Mouse (Mus musculus): ENCODE results near the gene Trim33. TPM values are rescaled to one million over a fixed set of nuclear protein-coding genes. Genes with fewer than 3 reads are reported as not detected.

Trim33 gene
- polyA plus RNA-seq, 1 experiment from 2014 or later = 3.4 TPM

DNA sequence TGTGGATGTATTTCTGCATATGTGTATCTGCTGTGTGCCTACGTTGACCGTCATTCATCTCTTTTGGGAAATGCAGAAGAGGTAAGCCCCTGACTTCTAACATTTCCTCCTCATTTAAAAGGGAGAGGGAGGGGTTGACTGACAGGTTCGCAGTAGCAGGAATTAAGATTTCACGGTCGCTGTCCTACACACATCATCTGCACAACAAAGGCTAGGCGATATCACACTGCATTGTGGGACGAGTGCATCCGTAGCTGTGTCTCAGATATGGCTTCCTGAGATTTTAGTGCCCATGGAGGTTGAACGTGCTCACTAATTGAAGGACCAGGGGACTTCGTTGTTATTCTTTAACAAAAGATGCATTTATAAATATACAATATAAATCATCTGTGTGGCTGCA, 123.1 kb downstream of the Trim33 start:
- no peak overlapping the region for H3K27ac ChIP-seq (ENCODE audit: low read depth)
- H3K36me3 ChIP-seq (replicated peaks; ENCODE audit: insufficient read depth, low read length) = no peaks in the 10 kb centered on the region
- H3K9me3 ChIP-seq (ENCODE audit: low read length) = no peaks in the 10 kb centered on the region
- H3K4me2 ChIP-seq (ENCODE audit: low read depth, low read length) = no peak overlapping the region
- no peaks in the 10 kb centered on the region for H3K27me3 ChIP-seq (ENCODE audit: insufficient read depth, low read length)
- ATAC-seq = no peak
- WGBS (ENCODE audit: insufficient replicate concordance) = 66% methylated on average over 10 of the region's 10 CpGs
- H3K4me1 ChIP-seq (ENCODE audit: insufficient read depth) = no peaks in the 10 kb centered on the region
- no peak overlapping the region for H3K9ac ChIP-seq (replicated peaks)
- H3K4me3 ChIP-seq (ENCODE audit: low read depth, low read length) = no peak overlapping the region
- TF ChIP-seq CTCF (IDR thresholded peaks at IDR 0.05; ENCODE audit: low read depth) = no peak
- TF ChIP-seq EP300 (IDR thresholded peaks at IDR 0.05; ENCODE audit: low read depth) = no peak
- DNase-seq = no peak

DNA sequence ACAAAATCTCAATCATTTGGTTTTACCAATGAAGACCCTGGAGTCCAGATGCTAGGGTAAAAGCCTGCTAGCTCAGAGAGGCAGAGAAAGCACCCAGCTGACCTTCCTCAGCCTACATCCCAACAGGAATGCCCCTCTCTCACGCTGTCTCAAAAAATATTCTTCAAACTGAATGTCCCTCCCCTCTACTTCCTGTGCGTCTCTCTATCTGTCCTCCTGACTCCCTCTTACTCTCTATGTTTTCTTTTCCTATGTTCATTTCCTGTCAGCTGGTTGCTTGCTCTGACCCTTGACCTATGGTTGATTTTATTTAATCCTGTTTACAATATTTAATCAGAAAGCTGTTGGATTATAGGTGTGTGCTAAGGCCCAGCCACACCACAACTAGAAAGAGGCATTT, 126.0 kb downstream of the Trim33 start:
- Histone ChIP-seq H3K4me1 (ENCODE audit: insufficient read depth) (no peaks in the 10 kb centered on the region), H3K27ac (ENCODE audit: low read depth) (no peak overlapping the region), H3K9ac (replicated peaks) (no peak overlapping the region), H3K36me3 (replicated peaks; ENCODE audit: insufficient read depth, low read length) (no peaks in the 10 kb centered on the region), H3K4me2 (ENCODE audit: low read depth, low read length) (no peak overlapping the region), H3K4me3 (ENCODE audit: low read depth, low read length) (no peak overlapping the region), H3K9me3 (ENCODE audit: low read length) (no peaks in the 10 kb centered on the region), H3K27me3 (ENCODE audit: insufficient read depth, low read length) (no peaks in the 10 kb centered on the region)
- TF ChIP-seq EP300 (IDR thresholded peaks at IDR 0.05; ENCODE audit: low read depth) = no peak
- no peak for TF ChIP-seq CTCF (IDR thresholded peaks at IDR 0.05; ENCODE audit: low read depth)
- WGBS (ENCODE audit: insufficient replicate concordance) = 65% methylated on average over 2 of the region's 2 CpGs
- no peak for ATAC-seq
- no peak for DNase-seq

DNA sequence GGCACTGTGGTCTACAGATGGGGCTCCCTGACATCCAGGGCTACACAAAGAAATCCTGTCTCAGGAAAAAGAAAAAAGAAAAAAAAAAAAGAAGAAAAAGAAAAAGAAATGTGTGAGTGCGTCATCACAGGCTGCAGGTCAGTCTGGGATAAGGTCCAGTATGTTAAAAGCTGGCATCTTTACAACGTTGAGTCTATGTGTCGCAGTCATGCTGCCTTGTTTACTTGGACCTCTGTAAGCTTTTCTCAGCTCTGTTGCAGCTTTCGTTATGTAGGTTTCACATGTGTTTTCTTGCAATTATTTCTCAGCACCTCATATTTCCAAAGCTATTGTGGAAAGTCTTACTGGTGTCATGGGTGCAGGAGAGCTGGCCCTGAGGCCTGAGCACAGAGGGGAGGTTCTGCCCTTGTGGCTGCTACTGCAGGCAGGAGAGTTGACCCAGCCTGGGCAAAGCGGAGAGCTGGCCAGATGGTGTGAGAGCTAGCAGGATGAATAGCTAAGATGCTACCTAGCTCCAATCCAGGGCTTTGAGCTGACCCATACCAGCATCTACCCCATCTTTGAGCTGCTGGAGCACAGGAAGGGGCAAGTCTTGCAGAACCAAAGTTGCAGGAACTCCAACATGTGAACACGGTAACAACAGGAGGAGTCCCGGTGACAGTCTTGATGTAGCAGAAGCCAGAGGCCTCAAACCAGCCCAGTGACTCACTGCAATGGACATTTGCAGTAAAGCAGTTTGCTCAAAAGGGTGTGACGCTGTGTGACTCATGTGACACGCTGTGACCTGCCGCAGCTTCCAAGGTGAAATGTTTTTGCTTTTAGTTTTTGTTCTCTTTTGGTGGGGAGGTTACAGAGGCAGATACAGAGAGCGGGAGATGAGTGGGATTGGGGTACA, 127.0 kb downstream of the Trim33 start:
- no peak for DNase-seq
- no peaks in the 10 kb centered on the region for H3K4me1 ChIP-seq (ENCODE audit: insufficient read depth)
- H3K9ac ChIP-seq (replicated peaks) = no peak overlapping the region
- no peaks in the 10 kb centered on the region for H3K27me3 ChIP-seq (ENCODE audit: insufficient read depth, low read length)
- no peak overlapping the region for H3K4me2 ChIP-seq (ENCODE audit: low read depth, low read length)
- 76% methylated on average over 11 of the region's 11 CpGs for WGBS (ENCODE audit: insufficient replicate concordance)
- TF ChIP-seq EP300 (IDR thresholded peaks at IDR 0.05; ENCODE audit: low read depth) (no peak), CTCF (IDR thresholded peaks at IDR 0.05; ENCODE audit: low read depth) (no peak)
- no peak for ATAC-seq
- H3K27ac ChIP-seq (ENCODE audit: low read depth) = no peak overlapping the region
- no peaks in the 10 kb centered on the region for H3K9me3 ChIP-seq (ENCODE audit: low read length)
- H3K4me3 ChIP-seq (ENCODE audit: low read depth, low read length) = no peak overlapping the region
- H3K36me3 ChIP-seq (replicated peaks; ENCODE audit: insufficient read depth, low read length) = no peaks in the 10 kb centered on the region

Other genes starting within 250 kb of the Trim33 start
- 16.2 and 19.4 TPM in 2 replicates for gene Nras, start 221.0 kb upstream of the Trim33 start, polyA plus RNA-seq (2015; fragmentation: Nextera tagmentation; extraction: Ambion mirVana)
- 0.37 TPM in 1 of 2 replicates, not detected in the other for gene Ampd1, start 205.3 kb upstream of the Trim33 start, polyA plus RNA-seq (2015; fragmentation: Nextera tagmentation; extraction: Ambion mirVana)
- gene Dennd2c, start 176.7 kb upstream of the Trim33 start, polyA plus RNA-seq (2015; fragmentation: Nextera tagmentation; extraction: Ambion mirVana) = 2.7 and 2.8 TPM in 2 replicates
- gene Bcas2, start 107.6 kb upstream of the Trim33 start, polyA plus RNA-seq (2015; fragmentation: Nextera tagmentation; extraction: Ambion mirVana) = 71.7 and 73.7 TPM in 2 replicates

Measured in liver, postnatal 0 days (tissue).